Mouse (Mus musculus): ENCODE measurements around the gene Pcsk7. TPM values are rescaled to one million over a fixed set of nuclear protein-coding genes. Genes with fewer than 3 reads are reported as not detected.
A peak's percentile ranks its signal among the peaks of the same experiment; 100 is the strongest.

Pcsk7 gene
- polyA plus RNA-seq, 1 experiment = not detected

DNA sequence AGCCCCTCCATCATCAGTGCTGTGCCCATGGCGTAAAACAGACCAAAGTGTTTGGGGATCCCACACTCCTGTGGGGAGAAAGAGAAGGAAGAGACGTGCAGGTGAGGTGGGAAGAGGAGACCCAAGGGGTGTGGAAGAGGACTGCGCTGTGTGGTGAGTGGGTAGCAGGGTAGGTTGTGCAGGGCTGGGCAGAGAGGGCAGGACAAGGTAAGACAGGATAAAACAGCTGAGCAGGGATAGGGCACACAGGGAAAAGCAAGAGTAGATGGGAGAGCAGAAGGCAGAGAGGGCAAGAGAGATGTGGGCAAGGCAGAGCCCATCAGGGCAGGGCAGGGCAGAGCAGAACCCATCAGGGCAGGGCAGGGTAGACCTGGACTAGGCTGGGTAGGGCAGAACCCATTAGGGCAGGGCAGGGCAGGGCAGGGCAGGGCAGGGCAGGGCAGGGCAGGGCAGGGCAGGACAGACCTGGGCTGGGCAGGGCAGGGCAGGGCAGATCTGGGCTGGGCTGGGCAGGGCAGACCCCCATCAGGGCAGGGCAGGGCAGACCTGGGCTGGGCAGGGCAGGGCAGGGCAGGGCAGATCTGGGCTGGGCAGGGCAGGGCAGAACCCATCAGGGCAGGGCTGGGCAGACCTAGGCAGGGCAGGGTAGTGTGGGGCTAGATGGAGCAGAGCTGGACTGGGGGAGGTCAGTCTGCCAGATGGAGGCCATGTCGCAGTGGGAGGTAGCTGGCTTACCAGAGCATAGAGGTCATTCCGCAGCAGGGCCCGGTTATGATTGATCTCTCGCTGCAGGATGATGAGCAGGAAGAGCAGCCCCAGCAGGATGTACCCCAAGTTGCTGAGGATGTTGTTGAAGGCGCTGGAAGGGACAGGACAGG is 37.6 kb downstream of the Pcsk7 start:
- Histone ChIP-seq H3K4me1 (ENCODE audit: control insufficient read depth, insufficient read depth, low read length) (no peaks in the 10 kb centered on the region), H3K27ac (ENCODE audit: insufficient read depth, low read depth, low read length) (no peak overlapping the region), H3K4me3 (ENCODE audit: insufficient read depth, low read depth, low read length) (no peak overlapping the region)
- 95% methylated on average over 8 of the region's 8 CpGs for WGBS
- TF ChIP-seq CTCF (IDR thresholded peaks at IDR 0.05; ENCODE audit: insufficient read depth, low read depth, low read length) = no peak
- TF ChIP-seq POLR2A (IDR thresholded peaks at IDR 0.05; ENCODE audit: insufficient read depth, low read depth, low read length) = no peak

DNA sequence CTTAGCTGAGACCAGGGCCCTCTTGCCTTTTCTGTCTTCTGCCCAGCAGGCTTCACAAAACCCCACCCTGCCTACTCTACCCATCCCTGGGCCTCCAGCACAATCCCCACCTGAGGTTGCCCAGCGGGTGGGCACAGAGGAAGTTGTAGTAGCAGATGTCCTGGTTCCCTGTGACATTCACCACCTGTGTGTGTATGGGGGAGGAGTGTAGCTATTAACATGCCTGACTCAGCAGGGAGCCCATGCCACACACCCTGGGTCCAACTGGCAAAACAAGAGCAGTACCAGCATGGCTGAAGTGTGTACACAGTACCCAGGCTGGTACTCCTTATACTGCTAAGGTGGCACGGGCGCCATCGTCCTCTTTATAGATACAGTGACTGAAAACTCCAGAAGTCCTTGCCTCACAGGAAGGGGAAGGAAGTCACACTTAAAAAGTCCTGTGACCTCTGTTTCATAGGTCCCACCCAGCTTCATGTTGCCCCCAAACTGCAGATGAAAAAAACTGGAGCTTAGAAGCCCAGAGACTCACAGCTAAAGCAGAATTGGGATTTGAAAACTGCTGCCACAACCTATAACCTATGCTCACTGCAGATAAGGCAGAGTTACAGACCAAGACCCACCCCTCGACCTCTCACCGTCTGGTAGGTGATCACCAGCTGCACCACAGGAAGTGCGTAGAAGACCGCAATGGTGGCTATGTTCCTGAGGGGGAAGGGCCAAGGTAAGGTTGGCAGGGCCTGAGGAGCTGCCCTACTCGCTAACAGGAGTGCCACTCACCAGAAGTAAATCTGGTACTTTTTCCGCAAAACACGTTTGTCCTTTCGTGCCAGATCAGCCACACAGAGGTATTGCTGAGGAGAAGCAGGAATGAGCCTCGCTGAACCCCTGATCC is 38.5 kb downstream of the Pcsk7 start:
- Histone ChIP-seq H3K4me1 (ENCODE audit: control insufficient read depth, insufficient read depth, low read length) (no peaks in the 10 kb centered on the region), H3K4me3 (ENCODE audit: insufficient read depth, low read depth, low read length) (no peak overlapping the region), H3K27ac (ENCODE audit: insufficient read depth, low read depth, low read length) (no peak overlapping the region)
- TF ChIP-seq CTCF (IDR thresholded peaks at IDR 0.05; ENCODE audit: insufficient read depth, low read depth, low read length) = no peak
- no peak for TF ChIP-seq POLR2A (IDR thresholded peaks at IDR 0.05; ENCODE audit: insufficient read depth, low read depth, low read length)
- WGBS = 86% methylated on average over 13 of the region's 13 CpGs

DNA sequence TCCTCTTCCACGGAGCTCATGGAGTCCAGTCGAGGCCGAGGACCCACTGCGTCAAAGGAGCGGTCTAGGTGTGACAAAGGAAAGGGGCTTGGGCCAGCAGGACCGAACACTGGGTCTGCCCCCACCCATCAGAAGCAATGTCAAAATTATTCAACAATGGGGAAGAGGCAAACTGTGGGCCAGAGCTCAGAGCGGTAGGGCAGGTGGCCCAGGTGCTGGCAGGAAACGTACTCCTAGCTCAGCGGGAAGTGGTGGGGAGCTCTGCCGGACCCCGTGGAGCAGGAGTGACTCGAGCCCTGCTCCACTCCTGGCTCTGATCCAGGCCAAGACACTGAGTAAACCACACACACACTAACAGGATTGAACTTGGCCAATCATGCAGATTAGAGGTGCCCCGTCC is 39.4 kb downstream of the Pcsk7 start:
- H3K4me1 ChIP-seq (ENCODE audit: control insufficient read depth, insufficient read depth, low read length) = no peaks in the 10 kb centered on the region
- WGBS = 76% methylated on average over 13 of the region's 13 CpGs
- no peak overlapping the region for H3K4me3 ChIP-seq (ENCODE audit: insufficient read depth, low read depth, low read length)
- no peak for TF ChIP-seq POLR2A (IDR thresholded peaks at IDR 0.05; ENCODE audit: insufficient read depth, low read depth, low read length)
- no peak for TF ChIP-seq CTCF (IDR thresholded peaks at IDR 0.05; ENCODE audit: insufficient read depth, low read depth, low read length)
- no peak overlapping the region for H3K27ac ChIP-seq (ENCODE audit: insufficient read depth, low read depth, low read length)

DNA sequence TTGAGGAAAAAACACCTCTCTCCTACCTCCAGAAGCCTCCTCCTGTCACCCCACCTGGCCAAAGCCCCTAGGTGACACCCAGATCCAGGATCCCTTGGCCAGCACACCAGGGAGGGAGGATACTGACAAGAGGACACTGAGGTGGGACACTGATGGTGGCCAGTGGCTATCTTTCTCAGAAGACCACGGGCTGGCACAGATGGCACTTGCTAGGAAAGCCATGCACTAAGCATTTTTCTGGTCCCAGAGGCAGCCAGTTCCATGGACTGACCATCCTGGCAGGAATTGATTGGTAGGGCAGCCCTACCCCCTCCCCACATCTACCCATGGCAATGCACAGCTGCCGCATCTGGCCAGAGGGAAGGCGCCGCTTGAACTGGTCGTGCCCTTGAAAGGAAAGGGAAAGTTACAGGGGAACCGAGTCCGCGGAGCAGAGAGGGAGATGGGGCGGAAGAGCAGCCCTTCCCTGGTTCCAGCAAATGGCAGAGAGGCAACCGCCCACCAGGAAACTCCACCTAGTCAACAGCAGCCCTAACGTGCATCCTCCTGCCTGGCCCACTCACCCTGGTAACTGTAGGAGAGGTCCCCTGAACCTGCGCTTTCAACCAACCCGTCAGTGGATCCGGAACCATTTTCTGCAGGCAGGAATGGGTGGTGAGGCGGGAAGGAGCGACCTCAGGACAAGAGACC is 40.0 kb downstream of the Pcsk7 start:
- WGBS = 92% methylated on average over 16 of the region's 16 CpGs
- Histone ChIP-seq H3K4me1 (ENCODE audit: control insufficient read depth, insufficient read depth, low read length) (no peaks in the 10 kb centered on the region), H3K4me3 (ENCODE audit: insufficient read depth, low read depth, low read length) (no peak overlapping the region), H3K27ac (ENCODE audit: insufficient read depth, low read depth, low read length) (no peak overlapping the region)
- TF ChIP-seq CTCF (IDR thresholded peaks at IDR 0.05; ENCODE audit: insufficient read depth, low read depth, low read length) = no peak
- TF ChIP-seq POLR2A (IDR thresholded peaks at IDR 0.05; ENCODE audit: insufficient read depth, low read depth, low read length) = no peak

DNA sequence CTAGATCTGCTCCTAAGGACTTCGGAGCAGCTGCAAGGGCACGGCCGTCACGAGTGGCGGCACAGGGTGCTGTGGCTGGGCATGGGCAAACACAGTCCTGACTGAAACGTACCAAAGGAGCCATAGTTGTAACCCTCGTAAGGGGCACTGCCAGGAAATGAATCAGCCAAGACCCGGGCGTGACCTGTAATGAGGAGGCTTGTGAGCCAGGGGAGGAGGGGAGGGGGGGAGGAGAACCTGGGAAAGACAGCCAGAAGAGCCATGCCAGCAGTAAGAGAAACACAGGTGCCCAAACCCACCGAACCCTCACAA is 40.5 kb downstream of the Pcsk7 start:
- H3K4me1 ChIP-seq (ENCODE audit: control insufficient read depth, insufficient read depth, low read length) = no peaks in the 10 kb centered on the region
- 80% methylated on average over 10 of the region's 10 CpGs for WGBS

DNA sequence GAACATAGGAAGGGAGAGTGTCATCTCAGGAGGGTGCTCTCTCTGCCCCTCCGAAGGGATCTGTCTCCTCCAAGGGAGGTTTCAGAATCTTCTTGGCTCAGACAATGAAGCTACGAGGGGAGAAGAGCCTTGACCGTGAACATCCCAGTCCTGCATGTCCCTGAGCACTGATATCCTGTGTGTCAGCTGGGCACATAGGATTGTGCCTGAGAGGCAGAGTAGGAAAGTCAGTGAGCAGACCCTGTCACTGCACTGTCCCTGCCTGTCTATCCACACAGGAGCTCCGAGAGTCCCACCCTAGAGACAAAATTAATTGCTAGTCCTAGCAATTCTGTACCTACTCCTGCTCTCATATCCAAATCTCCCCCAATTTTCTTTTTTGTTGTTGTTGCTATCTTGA is 45.8 kb downstream of the Pcsk7 start:
- WGBS = 93% methylated on average over 4 of the region's 4 CpGs
- peaks cover 14% of the 10 kb centered on the region for H3K4me1 ChIP-seq (ENCODE audit: control insufficient read depth, insufficient read depth, low read length)
- no peak overlapping the region for H3K4me3 ChIP-seq (ENCODE audit: insufficient read depth, low read depth, low read length)
- H3K27ac ChIP-seq (ENCODE audit: insufficient read depth, low read depth, low read length) = no peak overlapping the region
- TF ChIP-seq CTCF (IDR thresholded peaks at IDR 0.05; ENCODE audit: insufficient read depth, low read depth, low read length) (no peak), POLR2A (IDR thresholded peaks at IDR 0.05; ENCODE audit: insufficient read depth, low read depth, low read length) (no peak)

More for the DNA sequence above, 40.5 kb downstream of the Pcsk7 start:
- Histone ChIP-seq H3K27ac (ENCODE audit: insufficient read depth, low read depth, low read length) (no peak overlapping the region), H3K4me3 (ENCODE audit: insufficient read depth, low read depth, low read length) (no peak overlapping the region)
- TF ChIP-seq POLR2A (IDR thresholded peaks at IDR 0.05; ENCODE audit: insufficient read depth, low read depth, low read length) (no peak), CTCF (IDR thresholded peaks at IDR 0.05; ENCODE audit: insufficient read depth, low read depth, low read length) (no peak)

DNA sequence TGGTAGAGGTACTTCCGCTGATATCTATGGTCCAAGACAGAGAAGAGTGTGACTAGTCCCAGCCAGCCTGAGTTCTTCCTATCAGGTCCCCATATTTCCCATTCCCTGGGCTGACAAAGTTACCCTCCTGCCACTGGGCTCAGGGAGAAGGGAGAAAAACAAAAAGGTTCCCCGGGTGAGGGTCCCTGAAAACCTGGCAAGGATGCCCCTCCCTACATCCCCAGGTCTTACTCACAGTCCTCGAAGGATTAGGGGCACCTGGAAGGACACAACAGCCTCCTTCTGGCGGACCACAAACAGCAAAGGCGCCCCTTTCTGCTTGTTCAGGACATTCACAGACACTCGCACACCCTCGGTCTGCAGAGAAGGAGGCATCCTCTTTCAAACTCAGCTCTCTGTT is 46.6 kb downstream of the Pcsk7 start:
- Histone ChIP-seq H3K27ac (ENCODE audit: insufficient read depth, low read depth, low read length) (no peak overlapping the region), H3K4me3 (ENCODE audit: insufficient read depth, low read depth, low read length) (0 out of 2 replicates have a peak overlapping the region, but pooled peaks have one; percentile 8), H3K4me1 (ENCODE audit: control insufficient read depth, insufficient read depth, low read length) (peaks cover 14% of the 10 kb centered on the region)
- no peak for TF ChIP-seq CTCF (IDR thresholded peaks at IDR 0.05; ENCODE audit: insufficient read depth, low read depth, low read length)
- no peak for TF ChIP-seq POLR2A (IDR thresholded peaks at IDR 0.05; ENCODE audit: insufficient read depth, low read depth, low read length)
- 73% methylated on average over 7 of the region's 7 CpGs for WGBS

DNA sequence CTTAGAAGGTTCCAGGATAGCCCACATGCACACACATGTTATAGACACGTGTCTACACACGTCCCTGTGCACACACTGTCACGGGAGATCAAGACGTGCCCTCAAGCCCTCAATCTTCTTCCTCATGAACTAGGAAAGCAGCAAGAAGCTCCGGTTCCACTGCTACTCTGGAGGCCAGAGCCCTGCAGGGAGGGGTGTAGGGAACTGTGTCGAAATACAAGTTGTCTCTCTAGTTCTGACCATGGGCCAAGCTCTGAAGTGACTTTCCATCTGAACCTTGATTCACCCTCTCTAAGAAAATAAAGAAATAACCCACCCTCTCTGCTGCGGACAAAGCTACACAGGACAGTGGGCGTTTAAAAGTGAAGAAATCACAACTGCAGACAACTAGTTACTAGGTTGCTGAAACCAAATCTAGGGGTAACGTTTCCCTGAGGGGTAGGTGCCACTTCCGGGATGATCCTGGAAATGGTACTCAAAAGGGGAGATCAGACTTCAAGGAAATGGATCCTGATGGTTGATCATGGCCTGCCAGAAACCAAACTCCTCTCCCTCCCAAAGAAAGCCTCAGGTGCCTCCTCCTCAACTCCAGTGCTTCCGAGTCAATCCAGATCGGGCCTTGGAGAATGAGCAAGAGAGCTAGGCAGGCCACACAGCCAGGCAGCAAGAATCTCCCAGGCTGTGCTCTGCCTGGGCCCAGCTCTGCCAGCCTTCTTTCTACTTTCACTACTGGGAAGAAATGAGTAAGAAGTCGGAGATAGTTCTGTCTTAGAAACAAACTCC is 47.4 kb downstream of the Pcsk7 start:
- WGBS = 36% methylated on average over 13 of the region's 13 CpGs
- TF ChIP-seq POLR2A (IDR thresholded peaks at IDR 0.05; ENCODE audit: insufficient read depth, low read depth, low read length) (no peak), CTCF (IDR thresholded peaks at IDR 0.05; ENCODE audit: insufficient read depth, low read depth, low read length) (no peak)
- peak overlapping the region; percentile 5; the same call in 1 of the 2 replicates for H3K27ac ChIP-seq (ENCODE audit: insufficient read depth, low read depth, low read length)

More for the DNA sequence above, 47.4 kb downstream of the Pcsk7 start:
- Histone ChIP-seq H3K4me3 (ENCODE audit: insufficient read depth, low read depth, low read length) (peak overlapping the region; percentile 88), H3K4me1 (ENCODE audit: control insufficient read depth, insufficient read depth, low read length) (peaks cover 14% of the 10 kb centered on the region)

Measured in olfactory bulb, adult 2 months (tissue).